Mouse (Mus musculus) limb, embryonic 10.5 days (tissue): ENCODE measurements around the gene Orm2. TPM values are rescaled to one million over a fixed set of nuclear protein-coding genes. Genes with fewer than 3 reads are reported as not detected.

Source experiments
- DNase-seq: peaks from one replicate; pipeline ENCODE4 v3.0.0-alpha.2; 2017; ENCODE audit warnings: low spot score
- H3K27ac ChIP-seq: fragments of 300-500 bp; sonication (generic); 2 replicates; pipeline ENCODE4 v1.5.1; 2016; ENCODE audit warnings: mild to moderate bottlenecking
- H3K27me3 ChIP-seq: fragments of 300-500 bp; sonication (generic); 2 replicates; pipeline ENCODE4 v1.6.1; 2016; ENCODE audit warnings: low read depth, mild to moderate bottlenecking; ENCODE audit not compliant: poor library complexity, severe bottlenecking
- H3K36me3 ChIP-seq: fragments of 300-500 bp; sonication (generic); 2 replicates; pipeline ENCODE4 v1.6.1; 2016; ENCODE audit warnings: mild to moderate bottlenecking, moderate library complexity
- H3K4me1 ChIP-seq: fragments of 300-500 bp; sonication (generic); 2 replicates; pipeline ENCODE4 v1.6.1; 2016
- H3K4me3 ChIP-seq: fragments of 300-500 bp; sonication (generic); 2 replicates; pipeline ENCODE4 v1.5.1; 2016; ENCODE audit warnings: mild to moderate bottlenecking, moderate library complexity
- H3K9me3 ChIP-seq: fragments of 300-500 bp; sonication (generic); replicated peaks from 2 replicates; pipeline ENCODE4 v1.6.1; 2016; ENCODE audit warnings: mild to moderate bottlenecking
- WGBS: fragments of 180-500 bp; shearing (Covaris S2); methylation state at CpG from one replicate; pipeline ENCODE4 v1.1.7; 2016; 5-methylcytosine and 5-hydroxymethylcytosine counted together
- polyA plus RNA-seq: library from polyadenylated mRNA; unstranded; fragments of >200 nt; fragmentation: Nextera tagmentation; extraction: Ambion mirVana; gene quantifications from 2 replicates; pipeline ENCODE4 v1.2.1, GENCODE M21; 2016

The Orm2 gene
- polyA plus RNA-seq, 1 experiment from 2014 or later, result not detected

GRCm38 (mm10) chr4:63402558-63402957 is 40.3 kb downstream of the Orm2 start:
- no peak for DNase-seq
- Histone ChIP-seq H3K36me3 (peaks cover 5% of the 10 kb centered on the region), H3K27ac (peak overlapping the region; percentile 95), H3K27me3 (no peaks in the 10 kb centered on the region), H3K4me1 (peaks cover 80% of the 10 kb centered on the region), H3K4me3 (peak overlapping the region; percentile 51), H3K9me3 (no peaks in the 10 kb centered on the region)
- 66% methylated on average over 6 of the region's 6 CpGs for WGBS

- peak within 1 kb of the TSS; percentile 51 for H3K4me3 ChIP-seq
- WGBS, result 14% methylated on average over 17 of the region's 17 CpGs
- no peaks in the 10 kb centered on the region for H3K9me3 ChIP-seq
- H3K27ac ChIP-seq, result peak within 1 kb of the TSS; percentile 95
- no peaks in the 10 kb centered on the region for H3K27me3 ChIP-seq
- DNase-seq, result peak; percentile 82
- no peaks in the 10 kb centered on the region for H3K36me3 ChIP-seq
- H3K4me1 ChIP-seq, result peaks cover 77% of the 10 kb centered on the region
These were observed 41.1 kb downstream of the Orm2 start, which contains the start of gene Akna for GRCm38 (mm10) chr4:63403040-63403959. Akna (minus strand) TSS chr4:63403354.

- DNase-seq, result no peak
- 68% methylated on average over 7 of the region's 7 CpGs for WGBS
- no peaks in the 10 kb centered on the region for H3K27me3 ChIP-seq
- H3K36me3 ChIP-seq, result no peaks in the 10 kb centered on the region
- no peak overlapping the region for H3K4me3 ChIP-seq
- peaks cover 76% of the 10 kb centered on the region for H3K4me1 ChIP-seq
- H3K27ac ChIP-seq, result peak overlapping the region; percentile 95
- no peaks in the 10 kb centered on the region for H3K9me3 ChIP-seq
These were observed 42.0 kb downstream of the Orm2 start for GRCm38 (mm10) chr4:63404205-63404604.

GRCm38 (mm10) chr4:63405051-63405450 is 42.8 kb downstream of the Orm2 start:
- 39% methylated on average over 7 of the region's 7 CpGs for WGBS
- Histone ChIP-seq H3K9me3 (no peaks in the 10 kb centered on the region), H3K36me3 (no peaks in the 10 kb centered on the region), H3K27me3 (no peaks in the 10 kb centered on the region), H3K4me1 (peaks cover 76% of the 10 kb centered on the region), H3K27ac (peak overlapping the region; percentile 95), H3K4me3 (no peak overlapping the region)
- DNase-seq, result no peak

- Histone ChIP-seq H3K36me3 (no peaks in the 10 kb centered on the region), H3K27me3 (no peaks in the 10 kb centered on the region), H3K4me3 (no peak overlapping the region), H3K27ac (peak overlapping the region; percentile 95; the same call in 1 of the 2 replicates), H3K9me3 (no peaks in the 10 kb centered on the region), H3K4me1 (peaks cover 80% of the 10 kb centered on the region)
- 61% methylated on average over 4 of the region's 4 CpGs for whole genome bisulfite sequencing
- DNase-seq, result no peak
These were observed 43.4 kb downstream of the Orm2 start for GRCm38 (mm10) chr4:63405683-63406082.

GRCm38 (mm10) chr4:63408247-63408646 is 46.0 kb downstream of the Orm2 start:
- 71% methylated on average over 7 of the region's 7 CpGs for WGBS
- 0 out of 2 replicates have a peak overlapping the region, but pooled peaks have one; percentile 0 for H3K27ac ChIP-seq
- DNase-seq, result no peak
- H3K4me1 ChIP-seq, result peaks cover 57% of the 10 kb centered on the region
- H3K9me3 ChIP-seq, result no peaks in the 10 kb centered on the region
- H3K4me3 ChIP-seq, result no peak overlapping the region
- H3K27me3 ChIP-seq, result no peaks in the 10 kb centered on the region
- no peaks in the 10 kb centered on the region for H3K36me3 ChIP-seq

GRCm38 (mm10) chr4:63408649-63409048 is 46.4 kb downstream of the Orm2 start:
- peak overlapping the region; percentile 75; the same call in 1 of the 2 replicates for H3K4me3 ChIP-seq
- WGBS, result 7% methylated on average over 8 of the region's 8 CpGs
- no peaks in the 10 kb centered on the region for H3K36me3 ChIP-seq
- peaks cover 53% of the 10 kb centered on the region for H3K4me1 ChIP-seq
- no peaks in the 10 kb centered on the region for H3K9me3 ChIP-seq
- DNase-seq, result peak; percentile 74
- H3K27me3 ChIP-seq, result no peaks in the 10 kb centered on the region
- H3K27ac ChIP-seq, result 0 out of 2 replicates have a peak overlapping the region, but pooled peaks have one; percentile 0

- Histone ChIP-seq H3K4me1 (peaks cover 52% of the 10 kb centered on the region), H3K9me3 (no peaks in the 10 kb centered on the region), H3K27me3 (no peaks in the 10 kb centered on the region), H3K27ac (peak overlapping the region; percentile 83), H3K4me3 (peak overlapping the region; percentile 75), H3K36me3 (no peaks in the 10 kb centered on the region)
- WGBS, result 6% methylated on average over 18 of the region's 18 CpGs
- DNase-seq, result peak; percentile 63
These were observed 47.2 kb downstream of the Orm2 start for GRCm38 (mm10) chr4:63409317-63409907.

GRCm38 (mm10) chr4:63409908-63410582 is 47.8 kb downstream of the Orm2 start:
- DNase-seq, result peak; percentile 83
- no peaks in the 10 kb centered on the region for H3K9me3 ChIP-seq
- H3K36me3 ChIP-seq, result peaks cover 5% of the 10 kb centered on the region; the same call in 1 of the 2 replicates
- H3K4me1 ChIP-seq, result peaks cover 46% of the 10 kb centered on the region
- peak overlapping the region; percentile 75 for H3K4me3 ChIP-seq
- under 1% methylated on average over 39 of the region's 39 CpGs for WGBS
- peak overlapping the region; percentile 83 for H3K27ac ChIP-seq
- no peaks in the 10 kb centered on the region for H3K27me3 ChIP-seq

- Histone ChIP-seq H3K36me3 (peaks cover 11% of the 10 kb centered on the region; the same call in 1 of the 2 replicates), H3K27me3 (no peaks in the 10 kb centered on the region), H3K9me3 (no peaks in the 10 kb centered on the region), H3K27ac (peak overlapping the region; percentile 83), H3K4me3 (peak overlapping the region; percentile 75), H3K4me1 (peaks cover 41% of the 10 kb centered on the region)
- WGBS, result under 1% methylated on average over 19 of the region's 19 CpGs
- DNase-seq, result peak; percentile 97
These were observed 48.3 kb downstream of the Orm2 start for GRCm38 (mm10) chr4:63410583-63410934.

GRCm38 (mm10) chr4:63411222-63411621 is 49.0 kb downstream of the Orm2 start:
- no peak for DNase-seq
- Histone ChIP-seq H3K4me1 (peaks cover 36% of the 10 kb centered on the region), H3K36me3 (peaks cover 16% of the 10 kb centered on the region; the same call in 1 of the 2 replicates), H3K9me3 (no peaks in the 10 kb centered on the region), H3K4me3 (no peak overlapping the region), H3K27me3 (no peaks in the 10 kb centered on the region), H3K27ac (no peak overlapping the region)
- 59% methylated on average over 5 of the region's 5 CpGs for WGBS

GRCm38 (mm10) chr4:63414951-63415350 is 52.7 kb downstream of the Orm2 start:
- H3K9me3 ChIP-seq, result no peaks in the 10 kb centered on the region
- no peaks in the 10 kb centered on the region for H3K27me3 ChIP-seq
- peaks cover 27% of the 10 kb centered on the region for H3K4me1 ChIP-seq
- 86% methylated on average over 5 of the region's 5 CpGs for WGBS
- H3K36me3 ChIP-seq, result peaks cover 20% of the 10 kb centered on the region; the same call in 1 of the 2 replicates
- H3K4me3 ChIP-seq, result no peak overlapping the region
- no peak for DNase-seq
- peak overlapping the region; percentile 58; the same call in 1 of the 2 replicates for H3K27ac ChIP-seq
